Mouse (Mus musculus) liver, postnatal 0 days (tissue): ENCODE data around the gene Esf1.

Experiments used
- CTCF ChIP-seq: sonication (generic); IDR thresholded peaks from 2 replicates; pipeline ENCODE4 v1.5.1; 2016; ENCODE audit warnings: antibody characterized with exemption, low read depth
- EP300 ChIP-seq: IDR thresholded peaks from 2 replicates; pipeline ENCODE4 v1.6.1; 2016; ENCODE audit warnings: antibody characterized with exemption, low read depth, mild to moderate bottlenecking

- no peak for TF ChIP-seq EP300
- TF ChIP-seq CTCF: no peak
These were observed 89.4 kb downstream of the Esf1 start for GRCm38 (mm10) chr2:140080747-140081577.
